Mouse (Mus musculus): Measurements from ENCODE around the gene Gm4792.
A peak's percentile ranks its signal among the peaks of the same experiment; 100 is the strongest.

The Gm4792 gene

GRCm38 (mm10) chr10:94304064-94304657 is 5.7 kb upstream of the Gm4792 start:
- no peak for DNase-seq (ENCODE audit: low spot score in 2 of 2)

- DNase-seq (ENCODE audit: low spot score in 2 of 2): no peak
Observed at GRCm38 (mm10) chr10:94299301-94299700, 798 bp upstream of the Gm4792 start.

GRCm38 (mm10) chr10:94295923-94296605 is 2.4 kb downstream of the Gm4792 start:
- DNase-seq (ENCODE audit: low spot score in 2 of 2): no peak

- no peak for DNase-seq (ENCODE audit: low spot score in 2 of 2)
Observed at GRCm38 (mm10) chr10:94294933-94295750, 3.4 kb downstream of the Gm4792 start.

- DNase-seq (ENCODE audit: low spot score in 2 of 2): no peak
Observed at GRCm38 (mm10) chr10:94294437-94294836, 4.1 kb downstream of the Gm4792 start.

- DNase-seq (ENCODE audit: low spot score in 2 of 2): no peak
Observed at GRCm38 (mm10) chr10:94282797-94283196, 15.7 kb downstream of the Gm4792 start.

- DNase-seq (ENCODE audit: low spot score in 2 of 2): no peak
Observed at GRCm38 (mm10) chr10:94282179-94282578, 16.3 kb downstream of the Gm4792 start.

- no peak for DNase-seq (ENCODE audit: low spot score in 2 of 2)
Observed at GRCm38 (mm10) chr10:94276511-94276910, 22.0 kb downstream of the Gm4792 start.

- DNase-seq (ENCODE audit: low spot score in 2 of 2): no peak
Observed at GRCm38 (mm10) chr10:94275321-94275720, 23.2 kb downstream of the Gm4792 start.

GRCm38 (mm10) chr10:94265656-94266542 is 32.6 kb downstream of the Gm4792 start:
- DNase-seq (ENCODE audit: low spot score in 2 of 2): no peak

- DNase-seq (ENCODE audit: low spot score in 2 of 2): no peak
Observed at GRCm38 (mm10) chr10:94263211-94263610, 35.3 kb downstream of the Gm4792 start.

GRCm38 (mm10) chr10:94262646-94263045 is 35.9 kb downstream of the Gm4792 start:
- DNase-seq (ENCODE audit: low spot score in 2 of 2): no peak

- no peak for DNase-seq (ENCODE audit: low spot score in 2 of 2)
Observed at GRCm38 (mm10) chr10:94260544-94260943, 38.0 kb downstream of the Gm4792 start.

GRCm38 (mm10) chr10:94256518-94256917 is 42.0 kb downstream of the Gm4792 start:
- DNase-seq (ENCODE audit: low spot score in 2 of 2): no peak

GRCm38 (mm10) chr10:94255744-94256143 is 42.8 kb downstream of the Gm4792 start:
- no peak for DNase-seq (ENCODE audit: low spot score in 2 of 2)

- DNase-seq (ENCODE audit: low spot score in 2 of 2): peak in 1 of 2 experiments; percentile 6
Observed at GRCm38 (mm10) chr10:94254766-94255165, 43.7 kb downstream of the Gm4792 start.

GRCm38 (mm10) chr10:94253260-94253807 is 45.2 kb downstream of the Gm4792 start:
- no peak for DNase-seq (ENCODE audit: low spot score in 2 of 2)

- DNase-seq (ENCODE audit: low spot score in 2 of 2): peak in 1 of 2 experiments; percentile 22
Observed at GRCm38 (mm10) chr10:94249575-94250456, 48.7 kb downstream of the Gm4792 start.

- no peak for DNase-seq (ENCODE audit: low spot score in 2 of 2)
Observed at GRCm38 (mm10) chr10:94247748-94248349, 50.7 kb downstream of the Gm4792 start.
